Mouse (Mus musculus) retina, adult 2 months (tissue): Measurements from ENCODE around the gene Aldh16a1.

Experiments
- DNase-seq: peaks from one replicate; pipeline ENCODE4 v3.0.0-alpha.2; 2012; ENCODE audit warnings: low read depth, low spot score

Aldh16a1 gene

GRCm38 (mm10) chr7:45154096-45154992 is at the start of gene Aldh16a1, which contains the start of gene Pih1d1:
TSS of gene Aldh16a1 (minus strand) at chr7:45154584.
TSS of gene Pih1d1 (plus strand) at chr7:45154303.
- peak; percentile 91 for DNase-seq

GRCm38 (mm10) chr7:45202654-45203053 is 48.3 kb upstream of the Aldh16a1 start:
- DNase-seq: no peak

DNA sequence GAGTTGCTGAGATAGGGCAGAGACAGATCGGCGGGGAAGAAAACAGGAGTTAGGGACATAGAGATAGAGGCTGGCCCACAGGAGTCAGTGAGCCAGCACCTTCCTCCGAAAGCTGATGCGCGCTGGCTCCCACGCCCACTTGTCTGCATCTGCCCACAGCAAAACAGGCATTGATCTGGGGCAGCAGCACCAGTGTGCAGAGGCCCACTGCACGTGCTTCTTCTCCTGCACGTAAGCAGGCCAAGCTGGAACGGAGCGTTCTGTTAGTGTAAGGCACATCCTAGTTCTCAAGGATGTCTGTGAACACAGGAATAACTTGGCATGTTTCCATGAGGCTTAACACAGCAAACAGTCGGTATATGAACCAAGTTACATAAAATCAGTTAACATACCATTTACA is 44.6 kb upstream of the Aldh16a1 start:
- no peak for DNase-seq

DNA sequence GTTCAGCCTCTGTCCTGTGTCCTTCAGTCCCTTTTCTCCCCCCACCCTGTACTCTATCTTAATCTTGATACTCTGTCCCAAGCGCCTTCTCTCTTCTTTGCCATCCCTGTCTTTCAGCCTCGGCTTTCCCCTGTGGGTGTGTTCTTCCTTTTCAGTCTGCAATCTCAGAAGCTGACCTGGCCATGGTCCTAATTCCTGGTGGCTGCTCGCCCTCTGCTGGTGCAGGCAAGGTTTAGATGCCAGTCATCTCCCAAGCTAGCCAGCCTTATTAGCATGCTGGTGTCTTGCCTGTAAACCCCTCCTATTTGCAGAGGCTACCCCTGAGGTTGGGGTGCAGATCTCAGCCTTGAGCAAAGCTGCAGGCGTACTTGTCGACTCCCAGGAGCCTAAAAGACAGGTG is 44.1 kb upstream of the Aldh16a1 start:
- peak; percentile 75 for DNase-seq

- no peak for DNase-seq
Observed at GRCm38 (mm10) chr7:45196994-45197393, 42.6 kb upstream of the Aldh16a1 start.

- DNase-seq: no peak
Observed at GRCm38 (mm10) chr7:45196176-45196535, 41.8 kb upstream of the Aldh16a1 start.

DNA sequence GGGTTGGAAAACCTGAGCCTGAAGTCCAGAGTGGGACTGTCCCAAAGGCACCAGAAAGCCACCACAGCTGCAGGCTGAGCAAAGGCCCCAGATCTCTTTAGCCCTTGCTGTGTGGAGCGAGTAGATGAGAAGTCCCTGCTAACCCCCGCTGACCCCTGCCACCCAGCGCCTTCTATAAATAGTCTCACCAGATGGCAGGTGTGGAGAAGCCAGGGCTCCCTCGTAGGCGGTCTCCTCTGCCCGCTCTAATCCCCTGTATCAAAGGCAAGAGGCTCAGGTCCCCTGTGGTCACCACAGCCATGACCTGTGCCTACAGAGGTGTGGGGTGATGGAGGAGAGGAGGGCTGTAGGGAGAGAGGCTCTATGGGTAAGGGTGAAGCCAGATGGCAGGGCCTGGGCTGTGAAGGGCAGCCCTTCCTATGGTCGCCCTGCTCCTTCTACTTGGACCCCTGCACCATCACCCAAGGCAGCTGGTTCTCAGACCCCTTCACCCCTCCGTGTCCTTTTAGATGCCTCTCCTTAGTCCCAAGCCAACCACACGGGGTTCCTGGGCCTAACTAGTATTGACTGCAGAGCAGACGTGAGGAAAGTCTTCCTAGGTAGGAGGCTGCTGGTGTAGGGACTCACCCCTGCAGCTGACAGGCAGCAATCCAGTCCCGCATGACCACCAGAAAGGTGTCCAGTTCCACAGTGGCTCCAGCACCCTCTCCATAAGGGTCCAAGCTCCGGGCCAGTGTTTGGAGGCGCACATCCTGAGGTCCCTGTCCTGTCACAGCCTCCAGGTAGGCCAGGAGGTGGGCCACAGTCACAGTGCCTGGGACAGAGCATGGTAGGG is 41.2 kb upstream of the Aldh16a1 start:
- DNase-seq: peak; percentile 69

- no peak for DNase-seq
Observed at GRCm38 (mm10) chr7:45193871-45194785, 39.7 kb upstream of the Aldh16a1 start.

GRCm38 (mm10) chr7:45193406-45193805 is 39.0 kb upstream of the Aldh16a1 start:
- no peak for DNase-seq

DNA sequence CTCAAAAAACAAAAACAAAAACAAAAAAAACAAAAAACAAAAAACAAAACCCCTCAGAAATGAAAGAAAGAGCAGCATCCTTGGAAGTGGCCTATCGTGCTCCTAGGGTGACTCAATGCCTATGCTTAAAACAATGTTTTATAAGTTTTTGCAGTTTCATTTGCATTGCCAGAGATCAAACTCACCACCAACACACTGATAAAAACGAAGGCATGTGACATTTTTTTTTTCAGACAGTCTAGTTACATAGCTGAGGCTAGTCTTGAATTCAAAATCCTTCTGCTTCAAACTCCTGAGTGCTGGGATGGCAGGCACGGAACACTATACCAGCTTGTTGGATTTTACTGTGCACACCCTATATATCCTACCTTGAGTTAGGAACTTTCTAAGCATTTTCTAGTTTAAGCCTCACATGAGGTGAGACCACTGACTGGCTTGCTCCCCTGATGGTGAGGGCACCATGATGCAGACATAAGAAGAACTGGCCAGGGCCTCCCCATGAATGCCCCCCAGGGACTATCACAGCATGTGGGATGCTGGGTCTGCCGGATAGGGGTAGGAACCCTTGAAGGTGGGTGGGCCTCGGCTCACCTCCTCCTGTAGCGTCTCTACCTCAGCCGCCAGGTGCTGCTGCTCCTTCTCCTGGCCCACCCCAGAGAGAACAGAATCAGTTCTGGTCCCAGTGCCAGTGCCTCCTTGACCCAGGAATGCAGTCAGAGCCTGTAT is 38.4 kb upstream of the Aldh16a1 start:
- DNase-seq: no peak

- no peak for DNase-seq
Observed at GRCm38 (mm10) chr7:45191803-45192363, 37.5 kb upstream of the Aldh16a1 start.

GRCm38 (mm10) chr7:45191161-45191560 is 36.8 kb upstream of the Aldh16a1 start:
- no peak for DNase-seq

DNA sequence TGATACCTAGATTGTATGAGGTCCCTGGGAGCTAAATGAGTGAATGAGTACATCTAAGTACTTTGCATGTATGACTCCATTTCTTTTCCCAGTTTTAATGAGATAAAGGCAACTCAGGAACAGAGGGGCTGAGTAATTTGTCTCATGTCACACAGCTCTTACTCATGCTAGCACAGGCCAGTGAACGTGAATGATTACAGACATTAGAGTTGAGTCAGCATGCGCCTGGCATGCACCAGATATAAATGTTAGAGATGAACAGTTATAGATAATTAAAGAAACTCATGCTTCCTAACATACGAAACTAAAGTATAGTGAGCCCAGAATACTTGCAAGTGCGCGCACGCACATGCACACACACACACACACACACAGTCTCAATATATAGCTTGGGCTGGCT is 35.8 kb upstream of the Aldh16a1 start:
- DNase-seq: no peak

DNA sequence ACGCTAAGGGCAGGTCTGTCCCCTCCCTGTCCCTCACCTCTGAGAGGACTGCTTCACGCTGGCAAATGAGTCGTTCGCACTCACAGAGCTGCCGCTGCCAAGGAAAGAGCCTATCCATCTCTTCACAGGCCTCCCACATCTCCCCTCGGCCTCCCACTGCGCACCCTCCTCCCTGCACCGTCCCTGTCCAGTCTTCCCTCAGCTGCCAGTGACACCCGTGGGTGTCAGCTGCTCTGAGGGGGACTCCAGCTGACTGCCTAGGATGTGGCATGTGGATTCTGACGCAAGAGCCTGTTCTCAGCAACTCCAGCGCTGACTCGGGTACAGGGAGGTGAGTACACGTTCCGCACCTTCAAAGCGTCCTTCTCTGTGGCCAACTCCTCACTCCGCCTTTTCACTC is 35.2 kb upstream of the Aldh16a1 start:
- DNase-seq: no peak

DNA sequence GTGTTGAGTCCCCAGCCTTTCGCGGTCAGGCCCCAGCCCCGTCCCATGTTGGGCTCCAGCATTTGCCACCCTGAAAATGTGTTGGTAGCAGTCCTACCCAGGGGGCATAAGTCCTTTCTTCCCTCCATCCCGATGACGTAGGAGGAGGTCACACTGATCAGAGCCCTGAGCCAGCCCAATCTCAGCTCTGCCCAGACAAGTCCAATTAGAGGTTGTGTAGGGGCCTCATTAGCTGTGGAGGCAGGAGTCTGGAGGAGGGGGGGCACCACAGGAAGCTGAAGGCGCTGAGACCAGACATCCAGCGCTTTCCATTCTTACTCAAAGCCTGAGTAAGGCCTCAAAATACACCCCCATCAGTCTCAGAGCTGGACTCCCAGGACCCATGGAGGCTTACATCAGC is 31.5 kb upstream of the Aldh16a1 start:
- DNase-seq: no peak

DNA sequence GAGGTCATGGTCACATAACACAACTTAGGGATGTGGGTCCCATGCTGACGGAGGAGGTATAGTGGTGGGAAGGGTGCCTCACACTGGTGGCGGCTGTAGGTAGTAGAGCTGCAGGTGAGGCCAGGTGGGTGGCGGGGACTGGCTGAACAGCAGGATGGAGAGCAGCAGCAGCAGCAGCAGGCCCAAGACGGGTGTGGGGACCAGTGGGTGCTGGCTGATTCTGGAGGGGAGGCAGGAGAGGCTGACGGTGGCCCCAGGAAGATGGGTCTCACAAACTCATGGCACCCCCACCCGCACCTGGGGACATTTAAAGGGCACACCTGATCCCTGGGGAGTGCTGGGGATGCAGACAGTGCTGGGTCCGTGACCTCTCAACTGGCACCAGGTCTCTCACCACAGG is 29.3 kb upstream of the Aldh16a1 start:
- no peak for DNase-seq

GRCm38 (mm10) chr7:45182606-45183005 is 28.2 kb upstream of the Aldh16a1 start:
- no peak for DNase-seq

GRCm38 (mm10) chr7:45182199-45182601 is 27.8 kb upstream of the Aldh16a1 start:
- no peak for DNase-seq

- no peak for DNase-seq
Observed at GRCm38 (mm10) chr7:45181540-45181939, 27.2 kb upstream of the Aldh16a1 start.

GRCm38 (mm10) chr7:45180896-45181477 is 26.6 kb upstream of the Aldh16a1 start, which contains the start of gene Pth2:
TSS of gene Pth2 (plus strand) at chr7:45180995.
- no peak for DNase-seq
